ENCODE assay signal across 28 mouse cellular contexts in the genomic region with DNA sequence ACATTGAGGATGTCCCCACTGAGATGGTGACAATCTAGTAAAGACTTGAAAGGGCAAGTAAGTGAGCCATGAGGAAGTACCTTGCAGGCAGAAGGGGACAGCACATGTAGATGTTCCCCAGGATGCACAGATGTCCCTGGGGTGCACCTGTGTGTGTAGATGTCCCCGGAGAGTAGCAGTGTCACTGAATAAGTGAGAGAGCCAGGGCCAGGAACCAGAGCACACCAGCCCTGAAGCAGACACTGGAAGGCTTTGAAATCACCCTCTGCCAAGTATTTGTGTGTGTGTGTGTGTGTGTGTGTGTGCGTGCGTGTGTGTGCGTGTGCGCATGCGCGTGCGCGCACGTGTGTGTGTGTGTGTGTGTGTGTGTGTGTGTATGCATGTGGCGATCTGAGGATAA.
"Had no signal": no experiment of that assay in that cellular context is flagged by ENCODE, and none has a peak within 500 bp of the region (broad histone marks: within the 10 kb centered on the region; RNA-seq: fewer than 3 reads in every experiment).

No protein-coding gene starts in this region.

- H3K9me3 ChIP-seq: embryonic facial prominence, embryonic 10.5 days; embryonic facial prominence, embryonic 12.5 days; embryonic facial prominence, embryonic 13.5 days; embryonic facial prominence, embryonic 15.5 days; forebrain, embryonic 10.5 days; forebrain, embryonic 12.5 days; forebrain, embryonic 13.5 days; forebrain, embryonic 15.5 days had no signal

- H3K27me3 ChIP-seq: embryonic facial prominence, embryonic 12.5 days; embryonic facial prominence, embryonic 15.5 days; forebrain, embryonic 13.5 days; forebrain, embryonic 15.5 days had no signal

- H3K4me2 ChIP-seq: embryonic facial prominence, embryonic 12.5 days; embryonic facial prominence, embryonic 13.5 days; embryonic facial prominence, embryonic 15.5 days; forebrain, embryonic 12.5 days; forebrain, embryonic 13.5 days; forebrain, embryonic 15.5 days had no signal

- DNase-seq: cerebellum, adult 2 months; cerebellum, adult 8-10 months; cerebellum, adult 9-10 months; cerebellum, adult 9-11 months; cerebellum, postnatal 10 days; cerebellum, postnatal 14 days; cerebellum, postnatal 25 days; cerebellum, postnatal 36 days; embryo, embryonic 11 days; forebrain, postnatal 0 days; gastrocnemius, adult 2 months; gastrocnemius, postnatal 10 days; gastrocnemius, postnatal 14 days; gastrocnemius, postnatal 25 days; gastrocnemius, postnatal 36 days; heart, adult 18-20 months; heart, adult 2 months had no signal

- H3K9ac ChIP-seq: embryonic facial prominence, embryonic 12.5 days; embryonic facial prominence, embryonic 13.5 days; embryonic facial prominence, embryonic 15.5 days; forebrain, embryonic 12.5 days; forebrain, embryonic 13.5 days; forebrain, embryonic 15.5 days; forebrain, postnatal 0 days had no signal

- ATAC-seq: forebrain, embryonic 13.5 days; forebrain, embryonic 14.5 days; forebrain, embryonic 15.5 days; forebrain, embryonic 16.5 days; forebrain, postnatal 0 days had no signal

- H3K36me3 ChIP-seq: embryonic facial prominence, embryonic 10.5 days; embryonic facial prominence, embryonic 12.5 days; embryonic facial prominence, embryonic 13.5 days; embryonic facial prominence, embryonic 15.5 days; forebrain, embryonic 10.5 days; forebrain, embryonic 12.5 days; forebrain, embryonic 15.5 days had no signal

- H3K27ac ChIP-seq: embryonic facial prominence, embryonic 10.5 days; embryonic facial prominence, embryonic 12.5 days; embryonic facial prominence, embryonic 13.5 days; embryonic facial prominence, embryonic 15.5 days; forebrain, embryonic 10.5 days; forebrain, embryonic 12.5 days; forebrain, embryonic 13.5 days; forebrain, embryonic 15.5 days; gastrocnemius, adult 2 months; heart, adult 2 months had no signal

- H3K4me3 ChIP-seq: embryonic facial prominence, embryonic 10.5 days; embryonic facial prominence, embryonic 12.5 days; embryonic facial prominence, embryonic 13.5 days; embryonic facial prominence, embryonic 15.5 days; erythroblast, embryonic 14.5 days; forebrain, embryonic 10.5 days; forebrain, embryonic 12.5 days; forebrain, embryonic 13.5 days; forebrain, embryonic 15.5 days; gastrocnemius, adult 2 months; heart, adult 2 months had no signal

- H3K4me1 ChIP-seq: embryonic facial prominence, embryonic 12.5 days had no signal
